Mouse (Mus musculus): Measurements from ENCODE around the gene Gm3424.
"Not testable (repeated sequence)": the region's sequence is repeated elsewhere in the genome, so short reads cannot be mapped to it uniquely, and the experiment has no call there.

DNA sequence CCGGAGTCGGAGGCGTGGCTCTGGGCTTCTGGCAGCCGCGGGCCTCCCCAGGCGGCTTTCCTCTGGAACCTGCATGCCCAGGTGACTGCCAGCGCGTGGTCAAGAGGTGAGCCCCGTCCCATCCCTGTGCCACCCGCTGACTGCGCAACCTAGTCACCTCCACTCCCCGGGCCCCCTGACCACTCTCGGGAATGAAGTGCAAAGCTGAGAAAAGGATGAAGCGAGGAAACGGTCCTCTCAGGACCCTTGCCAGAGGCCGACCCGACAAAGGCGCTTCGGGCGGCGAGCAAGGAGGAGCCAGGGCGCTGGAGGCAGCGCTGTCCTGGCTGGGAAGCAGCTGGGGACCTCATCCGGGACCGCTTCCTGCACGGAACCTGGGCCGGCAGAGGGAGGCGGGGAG, 49.7 kb upstream of the Gm3424 start:
- TF ChIP-seq POLR2AphosphoS2 (IDR thresholded peaks at IDR 0.05; ENCODE audit: insufficient read length, low read depth); MAX (IDR thresholded peaks at IDR 0.05; ENCODE audit: low read depth); MYOG (IDR thresholded peaks at IDR 0.05; ENCODE audit: control insufficient read depth in 1 of 3, insufficient read depth in 1 of 3, insufficient read length in 2 of 3, low read depth in 2 of 3); POLR2A (IDR thresholded peaks at IDR 0.05; ENCODE audit: insufficient read length, low read depth); E2F4 (IDR thresholded peaks at IDR 0.05; ENCODE audit: insufficient read depth); USF1 (IDR thresholded peaks at IDR 0.05; ENCODE audit: low read depth); TCF12 (IDR thresholded peaks at IDR 0.05; ENCODE audit: insufficient read depth, poor library complexity, severe bottlenecking); REST (IDR thresholded peaks at IDR 0.05; ENCODE audit: insufficient read depth, insufficient read length): not testable (repeated sequence)

Data from myocyte (in vitro differentiated cells).